ENCODE assay signal across 18 mouse cellular contexts in the genomic region with DNA sequence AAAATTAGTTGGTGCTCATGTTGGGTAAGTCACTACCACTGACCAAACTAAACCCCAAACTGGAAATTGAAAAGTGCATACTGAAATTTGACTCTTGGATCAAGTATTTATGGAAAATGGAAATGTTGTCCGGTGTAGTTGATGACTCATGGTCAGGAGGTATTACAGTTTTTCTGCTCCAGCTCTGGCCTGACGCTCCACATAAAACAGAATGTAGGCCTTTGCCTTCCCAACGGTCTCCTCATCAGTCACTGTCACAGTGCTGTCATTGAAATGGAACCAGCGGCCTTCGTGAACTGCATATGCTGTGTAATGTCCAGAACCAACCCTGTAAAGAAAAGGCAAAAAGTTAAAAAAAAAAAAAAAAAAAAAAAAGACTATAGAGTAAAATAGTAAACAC. TPM values are rescaled to one million over a fixed set of nuclear protein-coding genes. Genes with fewer than 3 reads are reported as not detected.
DNase-seq lines count a peak whose midpoint lies in the region; TF ChIP-seq lines count a peak whose summit lies in the region.
"Had no signal": no experiment of that assay in that cellular context is flagged by ENCODE, and none has a peak within 500 bp of the region (broad histone marks: within the 10 kb centered on the region; RNA-seq: fewer than 3 reads in every experiment).

No protein-coding gene starts in this region.

- no peaks in the 10 kb centered on the region for H3K27me3 ChIP-seq in heart, adult 2 months (ENCODE audit: control insufficient read depth, insufficient read depth, low read length)
- no peaks in the 10 kb centered on the region for H3K27me3 ChIP-seq in myocyte (ENCODE audit: control insufficient read depth, insufficient read depth, insufficient read length)
- H3K27me3 ChIP-seq: embryonic facial prominence, embryonic 13.5 days; hindbrain, embryonic 13.5 days; kidney, embryonic 15.5 days; lung, embryonic 15.5 days had no signal

- H3K79me2 ChIP-seq in heart, adult 2 months (replicated peaks; ENCODE audit: control insufficient read depth, insufficient read depth, low read length) = no peaks in the 10 kb centered on the region
- no peaks in the 10 kb centered on the region for H3K79me2 ChIP-seq in myocyte (ENCODE audit: control insufficient read depth, insufficient read depth)

- no peak for TF ChIP-seq EP300 in heart, adult 2 months (IDR thresholded peaks at IDR 0.05; ENCODE audit: insufficient read depth, low read depth, low read length)

- peaks cover 2% of the 10 kb centered on the region; the same call in 1 of the 2 replicates for H3K4me1 ChIP-seq in heart, adult 2 months (ENCODE audit: control insufficient read depth, insufficient read depth, low read length)

- H3K27ac ChIP-seq in heart, adult 2 months = no peak overlapping the region
- H3K27ac ChIP-seq: embryonic facial prominence, embryonic 13.5 days; kidney, embryonic 15.5 days; midbrain, embryonic 10.5 days had no signal

- DNase-seq in adrenal gland, adult (ENCODE audit: inconsistent age in 2 of 2, low spot score in 1 of 2) = peak; percentile 50 to 71
- no peak for DNase-seq in adrenal gland, postnatal 10 days
- peak; percentile 68 for DNase-seq in heart, adult 11 months
- no peak for DNase-seq in heart, adult 2 months
- DNase-seq in 3T3-L1 (ENCODE audit: low read depth, low spot score) = peak; percentile 72
- no peak for DNase-seq in kidney, adult 8-10 months
- DNase-seq: heart, postnatal 36 days; kidney, adult 11 months; spleen, adult 18-20 months; thymus, postnatal 14 days had no signal

- 87% methylated on average over 5 of the region's 5 CpGs for WGBS in heart, adult 2 months

- no peak overlapping the region for H3K9ac ChIP-seq in heart, adult 2 months (ENCODE audit: low read depth, low read length)
- H3K9ac ChIP-seq: embryonic facial prominence, embryonic 13.5 days; hindbrain, embryonic 13.5 days; kidney, embryonic 15.5 days; lung, embryonic 15.5 days had no signal

- intact Hi-C loops in heart, adult 2 months (cut with DNase I) = no loop called here

- peaks cover 2% of the 10 kb centered on the region; the same call in 1 of the 2 replicates for H3K36me3 ChIP-seq in heart, adult 2 months (ENCODE audit: control insufficient read depth, insufficient read depth, low read length)
- H3K36me3 ChIP-seq in myocyte (ENCODE audit: control insufficient read depth, insufficient read depth) = peaks cover 32% of the 10 kb centered on the region

- no peak for TF ChIP-seq POLR2A in heart, adult 2 months (IDR thresholded peaks at IDR 0.05; ENCODE audit: insufficient read depth, low read depth, low read length)
- no peak for TF ChIP-seq POLR2A in myocyte (IDR thresholded peaks at IDR 0.05; ENCODE audit: insufficient read length, low read depth)

- TF ChIP-seq CTCF in heart, adult 2 months (IDR thresholded peaks at IDR 0.05) = no peak

- no peak overlapping the region for H3ac ChIP-seq in myocyte (ENCODE audit: control insufficient read depth, insufficient read length)

- H3K4me3 ChIP-seq in heart, adult 2 months = no peak overlapping the region
- no peak overlapping the region for H3K4me3 ChIP-seq in myocyte
- H3K4me3 ChIP-seq: embryonic facial prominence, embryonic 13.5 days; erythroblast, embryonic 14.5 days; hindbrain, embryonic 13.5 days; kidney, embryonic 15.5 days; lung, embryonic 15.5 days; midbrain, embryonic 10.5 days had no signal

- peak overlapping the region; percentile 0 for H3K4me2 ChIP-seq in myocyte (ENCODE audit: low read depth)
- H3K4me2 ChIP-seq: embryonic facial prominence, embryonic 13.5 days; heart, embryonic 11.5 days; hindbrain, embryonic 13.5 days; kidney, embryonic 15.5 days; lung, embryonic 15.5 days had no signal

TF ChIP-seq in myocyte, 11 proteins besides CTCF, POLR2A, EP300 and RAD21:
- no peak for TF ChIP-seq MAX (IDR thresholded peaks at IDR 0.05; ENCODE audit: low read depth)
- no peak for TF ChIP-seq USF1 (IDR thresholded peaks at IDR 0.05; ENCODE audit: low read depth)

RNA-seq across cellular contexts. Expression of a gene that starts 3.9 kb away (rescaled TPM):
- total RNA-seq in adrenal gland, postnatal 10 days (2021) = 1 to 10 TPM; 1.4 to 1.9 TPM
- total RNA-seq in heart, adult 2 months (2021) = 10 to 100 TPM; 24.7 to 32.5 TPM
- polyA plus RNA-seq in heart, adult 2 months (2012; rRNA removed) = 48.5 and 71.4 TPM in 2 replicates
- polyA plus RNA-seq in myocyte (2012; fragmentation: generic; extraction: Trizol) = 8.0 TPM

Comparison
In these comparisons a context has a peak if more than half of its experiments do, and no peak if none do; other contexts are left out.
1. DNase-seq: peak in adrenal gland, adult (2 of 2), heart, adult 11 months (single experiment) and 3T3-L1 (single experiment); none in adrenal gland, postnatal 10 days (single experiment), heart, adult 2 months (0 of 2) and kidney, adult 8-10 months (0 of 2).
2. RNA of a gene that starts 3.9 kb away (total RNA-seq): 24.7 to 32.5 TPM in heart, adult 2 months; 1.4 to 1.9 TPM in adrenal gland, postnatal 10 days; every median in the first group is over 4 times any median in the second.